Mouse (Mus musculus) CH12.LX (cell line): ENCODE results near the gene Krt14.

Experiments used
- CTCF ChIP-seq, 2 experiments: IDR thresholded peaks in 1 of 2; conservative IDR thresholded peaks in 1 of 2; 2 replicates each; pipeline ENCODE4 v1.5.1; 2011 to 2012; ENCODE audit warnings: low read depth in 2 of 2, low read length in 2 of 2, improper control_type of control experiment in 1 of 2, inconsistent platforms in 1 of 2, mild to moderate bottlenecking in 1 of 2, moderate library complexity in 1 of 2
- MEF2A ChIP-seq: IDR thresholded peaks from 2 replicates; pipeline ENCODE4 v1.6.1; 2014; ENCODE audit warnings: low read depth, mild to moderate bottlenecking, inconsistent platforms, low read length, improper control_type of control experiment, borderline replicate concordance

GRCm38 (mm10) chr11:100155497-100156255 lies 51.7 kb downstream of the Krt14 start:
- no peak for TF ChIP-seq MEF2A
- TF ChIP-seq CTCF (conservative IDR thresholded peaks at IDR 0.05 in 1 of 2, IDR thresholded peaks at IDR 0.05 in 1 of 2; ENCODE audit: low read depth in 2 of 2, low read length in 2 of 2): no peak
